Mouse (Mus musculus): ENCODE data around the gene Tbx10. TPM values are rescaled to one million over a fixed set of nuclear protein-coding genes. Genes with fewer than 3 reads are reported as not detected.
"Not testable (repeated sequence)": the region's sequence is repeated elsewhere in the genome, so short reads cannot be mapped to it uniquely, and the experiment has no call there.

Tbx10 gene
- polyA plus RNA-seq, 1 experiment from 2014 or later, result not detected

DNA sequence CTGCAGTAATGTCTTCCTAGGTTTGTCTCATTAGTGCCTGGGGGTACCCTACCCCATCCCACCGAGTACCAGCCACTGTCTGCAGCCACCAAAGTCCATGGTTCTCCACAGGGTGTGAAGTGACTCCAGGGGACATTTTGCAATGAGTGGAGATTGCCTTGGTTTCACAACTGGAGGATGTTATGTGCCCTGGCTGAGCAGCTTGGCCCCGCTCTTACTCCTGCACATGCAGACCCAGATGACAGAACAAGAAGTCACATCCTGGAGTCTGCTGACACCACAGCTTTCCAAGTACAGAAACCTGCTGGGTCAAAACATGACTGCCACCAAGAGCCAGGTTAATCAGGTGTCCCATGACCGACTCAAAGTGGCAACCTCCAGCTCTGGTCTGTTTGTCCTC, 37.5 kb upstream of the Tbx10 start:
- ATAC-seq, result no peak
- WGBS, result 76% methylated on average over 3 of the region's 3 CpGs
- Histone ChIP-seq H3K36me3 (ENCODE audit: control insufficient read depth, insufficient read depth) (no peaks in the 10 kb centered on the region), H3K4me2 (ENCODE audit: low read length) (no peak overlapping the region), H3K27me3 (replicated peaks; ENCODE audit: control insufficient read depth, insufficient read depth, low read length) (no peaks in the 10 kb centered on the region), H3K4me3 (replicated peaks; ENCODE audit: low read length) (no peak overlapping the region), H3K9me3 (ENCODE audit: control insufficient read depth, low read length) (no peaks in the 10 kb centered on the region), H3K27ac (ENCODE audit: low read length) (no peak overlapping the region), H3K9ac (replicated peaks; ENCODE audit: low read depth, low read length) (no peak overlapping the region), H3K4me1 (replicated peaks; ENCODE audit: control insufficient read depth, insufficient read depth, low read length) (no peaks in the 10 kb centered on the region)

DNA sequence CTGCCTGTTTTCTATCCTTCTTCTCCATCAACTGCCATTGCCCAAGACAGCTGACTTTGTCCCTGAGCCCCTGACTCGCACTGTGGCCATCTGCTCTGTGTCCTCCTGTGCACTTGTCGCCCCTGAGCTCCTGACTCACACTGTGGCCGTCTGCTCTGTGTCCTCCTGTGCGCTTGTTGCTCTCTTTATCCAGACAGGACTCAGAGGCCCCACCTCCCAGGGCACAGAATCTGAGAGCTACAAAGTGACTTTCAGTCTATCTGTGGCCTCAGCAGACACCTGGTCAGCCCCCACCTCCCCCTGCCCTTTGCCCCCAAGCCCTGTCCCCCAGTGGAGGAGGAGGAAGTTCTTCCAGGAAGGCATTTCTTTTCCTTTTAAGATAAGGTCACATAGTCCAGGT, 36.7 kb upstream of the Tbx10 start:
- Histone ChIP-seq H3K9me3 (ENCODE audit: control insufficient read depth, low read length) (no peaks in the 10 kb centered on the region), H3K36me3 (ENCODE audit: control insufficient read depth, insufficient read depth) (no peaks in the 10 kb centered on the region), H3K4me1 (replicated peaks; ENCODE audit: control insufficient read depth, insufficient read depth, low read length) (no peaks in the 10 kb centered on the region), H3K4me3 (replicated peaks; ENCODE audit: low read length) (no peak overlapping the region), H3K27ac (ENCODE audit: low read length) (no peak overlapping the region), H3K9ac (replicated peaks; ENCODE audit: low read depth, low read length) (no peak overlapping the region), H3K27me3 (replicated peaks; ENCODE audit: control insufficient read depth, insufficient read depth, low read length) (no peaks in the 10 kb centered on the region), H3K4me2 (ENCODE audit: low read length) (no peak overlapping the region)
- 63% methylated on average over 4 of the region's 4 CpGs for WGBS
- no peak for ATAC-seq

DNA sequence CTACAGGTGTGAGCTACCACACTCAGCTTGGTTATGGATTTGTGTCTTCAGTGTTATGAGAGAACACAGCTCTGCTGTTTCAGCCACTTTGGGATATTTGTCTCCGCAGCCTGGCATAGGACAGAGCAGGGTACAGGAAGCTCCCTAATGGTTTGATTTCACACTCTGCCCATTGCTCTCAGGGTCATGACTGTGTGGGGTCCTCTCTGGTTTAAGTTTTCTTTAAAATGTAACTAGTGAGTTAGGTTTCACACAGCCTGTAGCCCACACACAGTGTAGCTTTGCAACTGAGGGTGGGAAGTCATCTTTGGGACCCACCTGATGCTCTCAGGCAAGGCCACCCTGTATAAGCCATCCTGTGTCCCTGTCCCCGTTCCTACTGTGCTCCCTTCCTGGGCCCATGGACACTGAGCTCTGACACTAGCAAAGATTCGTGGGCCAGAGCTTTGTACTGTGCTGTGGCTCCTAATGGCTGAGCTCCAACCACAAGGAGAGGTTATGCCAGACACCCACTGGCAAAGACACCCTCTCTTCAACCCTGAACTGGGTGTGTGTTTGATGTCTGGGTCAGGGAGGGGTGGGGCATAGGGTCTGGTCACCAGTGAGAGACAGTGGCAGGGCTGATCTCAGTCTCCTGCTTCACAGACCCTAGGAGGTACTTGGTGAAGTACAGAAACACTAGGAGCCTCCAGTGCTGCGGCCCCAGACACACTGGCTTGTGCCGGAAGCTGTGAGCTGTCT, 35.1 kb upstream of the Tbx10 start:
- not testable (repeated sequence) for H3K4me3 ChIP-seq (replicated peaks; ENCODE audit: low read length); H3K36me3 ChIP-seq (ENCODE audit: control insufficient read depth, insufficient read depth); H3K9ac ChIP-seq (replicated peaks; ENCODE audit: low read depth, low read length); ATAC-seq; H3K27me3 ChIP-seq (replicated peaks; ENCODE audit: control insufficient read depth, insufficient read depth, low read length); H3K4me2 ChIP-seq (ENCODE audit: low read length); H3K27ac ChIP-seq (ENCODE audit: low read length); H3K9me3 ChIP-seq (ENCODE audit: control insufficient read depth, low read length); H3K4me1 ChIP-seq (replicated peaks; ENCODE audit: control insufficient read depth, insufficient read depth, low read length)
- WGBS, result 89% methylated on average over 4 of the region's 5 CpGs

DNA sequence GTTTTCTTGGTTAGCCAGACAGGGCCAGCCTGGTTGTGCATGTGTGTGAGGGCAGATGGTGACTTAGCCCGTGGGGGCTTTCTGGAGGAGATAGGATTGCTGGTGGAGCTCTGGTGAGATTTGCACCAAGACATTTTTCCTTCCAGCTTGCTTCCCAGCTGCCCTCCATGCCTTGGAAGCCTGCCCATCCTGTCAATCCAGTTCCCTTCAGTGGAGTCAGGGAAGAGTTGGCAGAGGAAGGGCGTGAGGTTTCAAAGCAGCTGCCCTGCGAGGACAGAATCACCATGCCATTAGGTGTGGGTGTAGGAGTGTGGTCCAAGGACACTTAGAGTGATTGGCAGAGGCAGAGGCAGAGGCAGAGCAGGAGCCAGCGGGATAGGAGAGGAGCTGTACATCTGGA, 34.1 kb upstream of the Tbx10 start, which contains the start of gene Aldh3b3:
Gene Aldh3b3 (plus strand): TSS at position 176 of the 400 bp plus-strand sequence.
- no peaks in the 10 kb centered on the region for H3K36me3 ChIP-seq (ENCODE audit: control insufficient read depth, insufficient read depth)
- H3K4me1 ChIP-seq (replicated peaks; ENCODE audit: control insufficient read depth, insufficient read depth, low read length), result no peaks in the 10 kb centered on the region

DNA sequence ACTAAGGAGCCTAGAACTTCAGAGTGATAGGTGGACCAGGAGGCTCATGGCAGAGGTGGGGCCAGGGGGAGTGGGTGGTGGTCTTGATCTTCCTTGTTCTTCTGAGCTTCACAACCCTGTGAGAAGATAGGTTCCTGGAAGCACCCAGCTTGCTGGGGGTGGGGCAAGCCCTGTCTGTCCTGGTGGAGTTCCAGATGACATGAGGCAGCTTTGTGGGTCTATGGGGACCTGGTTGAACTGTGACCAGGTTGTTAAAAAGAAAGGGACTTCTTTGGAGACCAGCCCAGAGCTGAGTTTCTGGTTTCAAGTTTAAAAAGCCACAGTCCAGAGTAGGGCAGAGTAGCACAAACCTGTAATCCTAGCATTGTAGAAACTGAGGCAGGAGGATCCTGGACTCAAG, 33.5 kb upstream of the Tbx10 start:
- Histone ChIP-seq H3K9me3 (ENCODE audit: control insufficient read depth, low read length) (no peaks in the 10 kb centered on the region), H3K36me3 (ENCODE audit: control insufficient read depth, insufficient read depth) (no peaks in the 10 kb centered on the region), H3K27ac (ENCODE audit: low read length) (no peak overlapping the region), H3K4me1 (replicated peaks; ENCODE audit: control insufficient read depth, insufficient read depth, low read length) (no peaks in the 10 kb centered on the region), H3K27me3 (replicated peaks; ENCODE audit: control insufficient read depth, insufficient read depth, low read length) (no peaks in the 10 kb centered on the region), H3K9ac (replicated peaks; ENCODE audit: low read depth, low read length) (no peak overlapping the region), H3K4me2 (ENCODE audit: low read length) (no peak overlapping the region), H3K4me3 (replicated peaks; ENCODE audit: low read length) (no peak overlapping the region)
- no peak for ATAC-seq

More for the DNA sequence above, 34.1 kb upstream of the Tbx10 start, which contains the start of gene Aldh3b3:
- Histone ChIP-seq H3K4me3 (replicated peaks; ENCODE audit: low read length) (no peak within 1 kb of the TSS), H3K27me3 (replicated peaks; ENCODE audit: control insufficient read depth, insufficient read depth, low read length) (no peaks in the 10 kb centered on the region), H3K9ac (replicated peaks; ENCODE audit: low read depth, low read length) (no peak within 1 kb of the TSS), H3K4me2 (ENCODE audit: low read length) (no peak within 1 kb of the TSS), H3K27ac (ENCODE audit: low read length) (no peak within 1 kb of the TSS), H3K9me3 (ENCODE audit: control insufficient read depth, low read length) (no peaks in the 10 kb centered on the region)
- ATAC-seq, result no peak
- 61% methylated on average over 4 of the region's 4 CpGs for WGBS

DNA sequence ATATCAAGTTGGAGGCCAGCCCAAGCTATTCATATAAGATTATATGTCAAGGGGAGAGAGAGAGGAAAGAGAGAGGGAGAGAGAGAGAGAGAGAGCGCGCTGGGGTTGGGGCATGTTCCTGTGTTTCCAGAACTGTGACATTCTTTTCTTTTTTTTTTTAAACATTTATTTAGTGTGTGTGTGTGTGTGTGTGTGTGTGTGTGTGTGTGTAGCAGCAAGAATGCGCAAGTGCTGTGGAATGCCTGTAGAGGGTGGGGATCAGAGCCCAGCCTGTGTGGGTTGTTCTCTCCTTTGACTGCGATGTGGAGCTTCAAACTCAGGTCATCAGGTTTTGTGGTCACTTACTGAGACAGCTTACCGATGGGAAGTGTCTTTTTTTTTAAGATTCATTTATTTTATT, 32.3 kb upstream of the Tbx10 start:
- no peaks in the 10 kb centered on the region for H3K27me3 ChIP-seq (replicated peaks; ENCODE audit: control insufficient read depth, insufficient read depth, low read length)
- no peak overlapping the region for H3K27ac ChIP-seq (ENCODE audit: low read length)
- H3K9me3 ChIP-seq (ENCODE audit: control insufficient read depth, low read length), result no peaks in the 10 kb centered on the region
- no peak overlapping the region for H3K4me3 ChIP-seq (replicated peaks; ENCODE audit: low read length)
- ATAC-seq, result no peak
- no peak overlapping the region for H3K9ac ChIP-seq (replicated peaks; ENCODE audit: low read depth, low read length)
- H3K4me1 ChIP-seq (replicated peaks; ENCODE audit: control insufficient read depth, insufficient read depth, low read length), result no peaks in the 10 kb centered on the region
- H3K36me3 ChIP-seq (ENCODE audit: control insufficient read depth, insufficient read depth), result no peaks in the 10 kb centered on the region
- no peak overlapping the region for H3K4me2 ChIP-seq (ENCODE audit: low read length)
- 93% methylated on average over 5 of the region's 5 CpGs for WGBS

DNA sequence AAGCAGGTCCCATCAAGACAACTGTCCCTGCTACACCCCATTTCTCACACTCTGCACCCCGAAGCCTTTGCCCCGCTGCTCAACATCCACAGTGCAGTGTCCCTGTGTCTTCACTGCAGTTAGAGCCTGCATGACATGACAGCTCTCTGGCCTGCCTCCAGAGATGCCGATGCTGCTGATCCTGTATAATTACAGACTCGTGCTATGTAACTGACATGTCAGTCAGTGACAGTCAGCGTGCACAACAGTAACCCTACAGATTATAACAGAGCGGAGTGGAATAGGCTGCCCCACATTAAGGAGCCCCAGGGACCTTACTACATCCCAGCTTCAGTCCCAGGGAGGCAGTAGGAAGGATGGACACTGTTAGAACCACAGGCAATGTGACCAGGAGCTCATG, 30.7 kb upstream of the Tbx10 start:
- H3K27me3 ChIP-seq (replicated peaks; ENCODE audit: control insufficient read depth, insufficient read depth, low read length); H3K4me3 ChIP-seq (replicated peaks; ENCODE audit: low read length); H3K4me2 ChIP-seq (ENCODE audit: low read length); H3K9me3 ChIP-seq (ENCODE audit: control insufficient read depth, low read length); H3K9ac ChIP-seq (replicated peaks; ENCODE audit: low read depth, low read length); H3K4me1 ChIP-seq (replicated peaks; ENCODE audit: control insufficient read depth, insufficient read depth, low read length); H3K27ac ChIP-seq (ENCODE audit: low read length); H3K36me3 ChIP-seq (ENCODE audit: control insufficient read depth, insufficient read depth): not testable (repeated sequence)
- ATAC-seq, result peak; percentile 77
- WGBS, result 51% methylated on average over 6 of the region's 6 CpGs

DNA sequence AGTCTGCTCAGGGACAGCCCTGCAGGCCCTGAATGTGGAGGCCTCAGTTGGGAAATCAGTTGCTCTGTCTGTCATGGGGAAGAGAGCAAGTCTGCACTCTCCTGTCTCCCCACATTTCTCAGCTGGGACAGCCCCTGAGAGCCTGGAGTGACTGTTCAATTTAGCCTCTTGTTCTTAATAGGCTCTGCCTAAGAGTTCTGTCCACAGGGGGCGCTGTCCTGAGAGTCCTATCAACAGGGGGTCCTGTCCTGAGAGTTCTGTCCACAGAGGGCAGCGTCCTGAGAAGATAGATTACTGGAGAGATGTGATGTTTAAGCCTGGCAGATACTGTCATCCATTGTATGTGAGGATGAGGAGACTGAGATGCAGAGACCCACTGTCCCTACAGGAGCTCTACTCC, 30.1 kb upstream of the Tbx10 start:
- WGBS, result 13% methylated on average over 2 of the region's 2 CpGs
- no peak overlapping the region for H3K4me2 ChIP-seq (ENCODE audit: low read length)
- no peak overlapping the region for H3K9ac ChIP-seq (replicated peaks; ENCODE audit: low read depth, low read length)
- H3K36me3 ChIP-seq (ENCODE audit: control insufficient read depth, insufficient read depth), result no peaks in the 10 kb centered on the region
- H3K4me3 ChIP-seq (replicated peaks; ENCODE audit: low read length), result no peak overlapping the region
- H3K4me1 ChIP-seq (replicated peaks; ENCODE audit: control insufficient read depth, insufficient read depth, low read length), result no peaks in the 10 kb centered on the region
- H3K27ac ChIP-seq (ENCODE audit: low read length), result no peak overlapping the region
- H3K9me3 ChIP-seq (ENCODE audit: control insufficient read depth, low read length), result no peaks in the 10 kb centered on the region
- ATAC-seq, result no peak
- H3K27me3 ChIP-seq (replicated peaks; ENCODE audit: control insufficient read depth, insufficient read depth, low read length), result no peaks in the 10 kb centered on the region

DNA sequence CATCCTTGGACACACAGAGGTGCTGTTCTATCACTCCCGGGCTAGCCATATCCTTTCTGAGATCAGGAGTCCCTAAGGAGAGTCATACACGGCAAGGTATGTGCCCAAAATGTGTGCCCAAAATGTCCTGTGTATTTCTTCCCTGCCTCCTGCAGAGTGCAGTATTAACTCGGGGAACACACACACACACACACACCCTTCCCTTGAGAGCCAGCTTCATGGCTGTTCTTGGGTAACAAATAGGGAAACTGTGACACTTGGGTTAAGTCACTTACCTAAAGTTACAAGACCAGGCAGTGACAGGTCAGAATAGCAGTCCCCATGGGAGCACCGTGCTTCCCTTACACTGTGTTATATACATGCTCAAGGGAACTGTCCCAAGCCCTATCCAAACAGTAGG, 28.5 kb upstream of the Tbx10 start:
- Histone ChIP-seq H3K4me1 (replicated peaks; ENCODE audit: control insufficient read depth, insufficient read depth, low read length) (no peaks in the 10 kb centered on the region), H3K4me3 (replicated peaks; ENCODE audit: low read length) (no peak overlapping the region), H3K9ac (replicated peaks; ENCODE audit: low read depth, low read length) (no peak overlapping the region), H3K9me3 (ENCODE audit: control insufficient read depth, low read length) (no peaks in the 10 kb centered on the region), H3K27ac (ENCODE audit: low read length) (no peak overlapping the region), H3K36me3 (ENCODE audit: control insufficient read depth, insufficient read depth) (no peaks in the 10 kb centered on the region), H3K27me3 (replicated peaks; ENCODE audit: control insufficient read depth, insufficient read depth, low read length) (no peaks in the 10 kb centered on the region), H3K4me2 (ENCODE audit: low read length) (no peak overlapping the region)
- ATAC-seq, result no peak
- WGBS, result 76% methylated on average over 4 of the region's 4 CpGs
